Mouse (Mus musculus) myocyte (in vitro differentiated cells): ENCODE measurements around the gene Tpgs1. TPM values are rescaled to one million over a fixed set of nuclear protein-coding genes. Genes with fewer than 3 reads are reported as not detected.

Experiments
- H3K27me3 ChIP-seq: one replicate; pipeline ENCODE4 v1.6.1; 2011; ENCODE audit not compliant: control insufficient read depth, insufficient read depth, insufficient read length
- H3K36me3 ChIP-seq: one replicate; pipeline ENCODE4 v1.6.1; 2011; ENCODE audit not compliant: control insufficient read depth, insufficient read depth
- H3K4me2 ChIP-seq: one replicate; pipeline ENCODE4 v1.6.1; 2011; ENCODE audit warnings: low read depth, control low read depth
- H3K4me3 ChIP-seq: one replicate; pipeline ENCODE4 v1.5.1; 2011; ENCODE audit warnings: mild to moderate bottlenecking, control low read depth, moderate library complexity
- H3K79me2 ChIP-seq: one replicate; pipeline ENCODE4 v1.6.1; 2011; ENCODE audit not compliant: control insufficient read depth, insufficient read depth
- H3ac ChIP-seq: one replicate; pipeline ENCODE4 v1.6.1; 2011; ENCODE audit not compliant: control insufficient read depth, insufficient read length
- CEBPB ChIP-seq: IDR thresholded peaks from 2 replicates; pipeline ENCODE4 v1.6.1; 2011; ENCODE audit warnings: mild to moderate bottlenecking, moderate library complexity; ENCODE audit not compliant: poor library complexity, insufficient read depth, severe bottlenecking
- E2F4 ChIP-seq: IDR thresholded peaks from one replicate; pipeline ENCODE4 v1.6.1; 2011; ENCODE audit warnings: mild to moderate bottlenecking, control low read depth, moderate library complexity; ENCODE audit not compliant: insufficient read depth
- MAX ChIP-seq: IDR thresholded peaks from one replicate; pipeline ENCODE4 v1.6.1; 2011; ENCODE audit warnings: low read depth, mild to moderate bottlenecking, control low read depth
- MYOD1 ChIP-seq, 3 experiments: IDR thresholded peaks; one replicate each; pipeline ENCODE4 v1.6.1; 2011; ENCODE audit warnings: control low read depth in 2 of 3, low read depth in 2 of 3, mild to moderate bottlenecking in 2 of 3, moderate library complexity in 1 of 3; ENCODE audit not compliant: insufficient read length in 2 of 3, control insufficient read depth in 1 of 3
- MYOG ChIP-seq, 3 experiments: IDR thresholded peaks; one replicate each; pipeline ENCODE4 v1.6.1; 2011; ENCODE audit warnings: control low read depth in 2 of 3, low read depth in 2 of 3, mild to moderate bottlenecking in 2 of 3; ENCODE audit not compliant: insufficient read length in 2 of 3, control insufficient read depth in 1 of 3, insufficient read depth in 1 of 3
- POLR2A ChIP-seq: IDR thresholded peaks from one replicate; pipeline ENCODE4 v1.6.1; 2011; ENCODE audit warnings: low read depth, mild to moderate bottlenecking, control low read depth, moderate library complexity; ENCODE audit not compliant: insufficient read length
- POLR2AphosphoS2 ChIP-seq: IDR thresholded peaks from one replicate; pipeline ENCODE4 v1.6.1; 2011; ENCODE audit warnings: low read depth, control low read depth; ENCODE audit not compliant: insufficient read length
- REST ChIP-seq: IDR thresholded peaks from one replicate; pipeline ENCODE4 v1.6.1; 2011; ENCODE audit warnings: mild to moderate bottlenecking, control low read depth, moderate library complexity; ENCODE audit not compliant: insufficient read depth, insufficient read length
- SRF ChIP-seq: IDR thresholded peaks from one replicate; pipeline ENCODE4 v1.6.1; 2011; ENCODE audit warnings: low read depth; ENCODE audit not compliant: control insufficient read depth, insufficient read length
- TCF12 ChIP-seq: IDR thresholded peaks from one replicate; pipeline ENCODE4 v1.6.1; 2011; ENCODE audit warnings: mild to moderate bottlenecking, control low read depth; ENCODE audit not compliant: poor library complexity, insufficient read depth, severe bottlenecking
- TCF3 ChIP-seq: IDR thresholded peaks from one replicate; pipeline ENCODE4 v1.6.1; 2011; ENCODE audit warnings: low read depth, control low read depth; ENCODE audit not compliant: insufficient read length
- USF1 ChIP-seq: IDR thresholded peaks from one replicate; pipeline ENCODE4 v1.6.1; 2011; ENCODE audit warnings: low read depth, mild to moderate bottlenecking, control low read depth, moderate library complexity
- polyA plus RNA-seq: library from polyadenylated mRNA; unstranded; fragments of >200 nt; fragmentation: generic; extraction: Trizol; gene quantifications from one replicate; pipeline ENCODE4 v1.2.1, GENCODE M21; 2012; ENCODE audit warnings: missing spikeins

Gene Tpgs1
- polyA plus RNA-seq, 1 experiment = 80.2 TPM

- Histone ChIP-seq H3K27me3 (peaks cover 26% of the 10 kb centered on the region), H3K4me2 (no peak overlapping the region)
- TF ChIP-seq MYOD1 (IDR thresholded peaks at IDR 0.05; ENCODE audit: control insufficient read depth in 1 of 3, insufficient read length in 2 of 3, low read depth in 2 of 3) = no peak
- TF ChIP-seq POLR2AphosphoS2 = peak; percentile 97
- TF ChIP-seq USF1 = no peak
- TF ChIP-seq REST = no peak
Observed at GRCm38 (mm10) chr10:79713163-79713562, 44.0 kb downstream of the Tpgs1 start.

GRCm38 (mm10) chr10:79714996-79715395, 45.8 kb downstream of the Tpgs1 start:
- Histone ChIP-seq H3K4me3 (no peak overlapping the region), H3K36me3 (peaks cover 11% of the 10 kb centered on the region), H3ac (no peak overlapping the region), H3K4me2 (no peak overlapping the region), H3K79me2 (no peaks in the 10 kb centered on the region), H3K27me3 (peaks cover 36% of the 10 kb centered on the region)
- TF ChIP-seq USF1 (no peak), MYOD1 (IDR thresholded peaks at IDR 0.05; ENCODE audit: control insufficient read depth in 1 of 3, insufficient read length in 2 of 3, low read depth in 2 of 3) (peak in 1 of 3 experiments; percentile 8)

More at GRCm38 (mm10) chr10:79713163-79713562, 44.0 kb downstream of the Tpgs1 start:
- Histone ChIP-seq H3K79me2 (peaks cover 9% of the 10 kb centered on the region), H3K36me3 (peaks cover 18% of the 10 kb centered on the region), H3K4me3 (no peak overlapping the region), H3ac (no peak overlapping the region)

GRCm38 (mm10) chr10:79716254-79716987, 47.3 kb downstream of the Tpgs1 start, which contains the start of gene Hcn2:
Gene Hcn2, plus strand, starts transcription at chr10:79716634.
- H3K36me3 ChIP-seq = peaks cover 6% of the 10 kb centered on the region
- no peak within 1 kb of the TSS for H3K4me2 ChIP-seq
- no peak within 1 kb of the TSS for H3ac ChIP-seq
- H3K27me3 ChIP-seq = peaks cover 43% of the 10 kb centered on the region
- no peak within 1 kb of the TSS for H3K4me3 ChIP-seq
- H3K79me2 ChIP-seq = no peaks in the 10 kb centered on the region
- TF ChIP-seq CEBPB = no peak
- TF ChIP-seq E2F4 = no peak
- TF ChIP-seq MYOG (IDR thresholded peaks at IDR 0.05; ENCODE audit: control insufficient read depth in 1 of 3, insufficient read depth in 1 of 3, insufficient read length in 2 of 3, low read depth in 2 of 3) = no peak
- TF ChIP-seq MYOD1 (IDR thresholded peaks at IDR 0.05; ENCODE audit: control insufficient read depth in 1 of 3, insufficient read length in 2 of 3, low read depth in 2 of 3) = no peak
- TF ChIP-seq MAX = no peak
- no peak for TF ChIP-seq POLR2AphosphoS2
- no peak for TF ChIP-seq USF1
- no peak for TF ChIP-seq SRF
- no peak for TF ChIP-seq REST
- no peak for TF ChIP-seq POLR2A
- TF ChIP-seq TCF12 = no peak

- no peak overlapping the region for H3ac ChIP-seq
- H3K79me2 ChIP-seq = no peaks in the 10 kb centered on the region
- peaks cover 2% of the 10 kb centered on the region for H3K36me3 ChIP-seq
- TF ChIP-seq POLR2A = no peak
- no peak for TF ChIP-seq E2F4
- no peak for TF ChIP-seq MAX
- TF ChIP-seq MYOG (IDR thresholded peaks at IDR 0.05; ENCODE audit: control insufficient read depth in 1 of 3, insufficient read depth in 1 of 3, insufficient read length in 2 of 3, low read depth in 2 of 3) = no peak
- no peak for TF ChIP-seq CEBPB
- no peak for TF ChIP-seq TCF3
- no peak for TF ChIP-seq TCF12
- no peak for TF ChIP-seq USF1
- TF ChIP-seq SRF = no peak
- no peak for TF ChIP-seq REST
- no peak for TF ChIP-seq POLR2AphosphoS2
- TF ChIP-seq MYOD1 (IDR thresholded peaks at IDR 0.05; ENCODE audit: control insufficient read depth in 1 of 3, insufficient read length in 2 of 3, low read depth in 2 of 3) = no peak
- H3K4me2 ChIP-seq = no peak overlapping the region
- peaks cover 43% of the 10 kb centered on the region for H3K27me3 ChIP-seq
- no peak overlapping the region for H3K4me3 ChIP-seq
Observed at GRCm38 (mm10) chr10:79716988-79717355, 47.8 kb downstream of the Tpgs1 start.

GRCm38 (mm10) chr10:79717640-79718357, 48.6 kb downstream of the Tpgs1 start:
- no peak overlapping the region for H3K4me3 ChIP-seq
- no peak overlapping the region for H3K4me2 ChIP-seq

More at GRCm38 (mm10) chr10:79717640-79718357, 48.6 kb downstream of the Tpgs1 start:
- no peaks in the 10 kb centered on the region for H3K79me2 ChIP-seq
- TF ChIP-seq SRF (no peak), REST (peak; percentile 85)
- H3ac ChIP-seq = no peak overlapping the region
- no peaks in the 10 kb centered on the region for H3K36me3 ChIP-seq
- H3K27me3 ChIP-seq = peaks cover 43% of the 10 kb centered on the region
